Mouse (Mus musculus) lung, embryonic 14.5 days (tissue): ENCODE results near the gene Mycbp. TPM values are rescaled to one million over a fixed set of nuclear protein-coding genes. Genes with fewer than 3 reads are reported as not detected.
"Not testable (repeated sequence)": the region's sequence is repeated elsewhere in the genome, so short reads cannot be mapped to it uniquely, and the experiment has no call there.

Experiments
- ATAC-seq: fragments of 200-750 bp; cut with Nextera tagmentation; 2 replicates; pipeline ENCODE4 v1.8.0; 2017; ENCODE audit warnings: mild to moderate bottlenecking, moderate TSS enrichment, moderate library complexity; ENCODE audit not compliant: insufficient read depth
- DNase-seq: peaks from one replicate; pipeline ENCODE4 v3.0.0-alpha.2; 2015
- H3K27ac ChIP-seq: fragments of 300-500 bp; sonication (generic); 2 replicates; pipeline ENCODE4 v1.5.1; 2014; ENCODE audit warnings: low read depth, mild to moderate bottlenecking, moderate library complexity
- H3K27me3 ChIP-seq: fragments of 300-500 bp; sonication (generic); 2 replicates; pipeline ENCODE4 v1.6.1; 2014; ENCODE audit warnings: low read length, control low read depth; ENCODE audit not compliant: insufficient read depth
- H3K36me3 ChIP-seq: fragments of 300-500 bp; sonication (generic); 2 replicates; pipeline ENCODE4 v1.6.1; 2014; ENCODE audit warnings: control low read depth; ENCODE audit not compliant: insufficient read depth
- H3K4me1 ChIP-seq: fragments of 300-500 bp; sonication (generic); 2 replicates; pipeline ENCODE4 v1.6.1; 2014; ENCODE audit warnings: antibody characterized with exemption, control low read depth; ENCODE audit not compliant: insufficient read depth
- H3K4me2 ChIP-seq: fragments of 300-500 bp; sonication (generic); 2 replicates; pipeline ENCODE4 v1.6.1; 2014; ENCODE audit warnings: mild to moderate bottlenecking
- H3K4me3 ChIP-seq: fragments of 300-500 bp; sonication (generic); 2 replicates; pipeline ENCODE4 v1.5.1; 2014; ENCODE audit warnings: low read depth, low read length
- H3K9ac ChIP-seq: fragments of 300-500 bp; sonication (generic); 2 replicates; pipeline ENCODE4 v1.6.1; 2014
- H3K9me3 ChIP-seq: fragments of 300-500 bp; sonication (generic); 2 replicates; pipeline ENCODE4 v1.6.1; 2016; ENCODE audit warnings: low read depth, low read length, control low read depth
- CTCF ChIP-seq: IDR thresholded peaks from 2 replicates; pipeline ENCODE4 v1.5.1; 2016; ENCODE audit warnings: antibody characterized with exemption, low read depth
- WGBS: fragments of 180-500 bp; shearing (Covaris S2); extraction: QIAGEN DNeasy Blood & Tissue Kit; methylation state at CpG from one replicate; pipeline ENCODE4 v1.1.7; 2014; 5-methylcytosine and 5-hydroxymethylcytosine counted together
- polyA plus RNA-seq: library from polyadenylated mRNA; unstranded; fragments of >200 nt; fragmentation: Nextera tagmentation; extraction: Ambion mirVana; gene quantifications from 2 replicates; pipeline ENCODE4 v1.2.1, GENCODE M21; 2014

The Mycbp gene
- polyA plus RNA-seq, 1 experiment from 2014 or later, result 61.5 TPM

DNA sequence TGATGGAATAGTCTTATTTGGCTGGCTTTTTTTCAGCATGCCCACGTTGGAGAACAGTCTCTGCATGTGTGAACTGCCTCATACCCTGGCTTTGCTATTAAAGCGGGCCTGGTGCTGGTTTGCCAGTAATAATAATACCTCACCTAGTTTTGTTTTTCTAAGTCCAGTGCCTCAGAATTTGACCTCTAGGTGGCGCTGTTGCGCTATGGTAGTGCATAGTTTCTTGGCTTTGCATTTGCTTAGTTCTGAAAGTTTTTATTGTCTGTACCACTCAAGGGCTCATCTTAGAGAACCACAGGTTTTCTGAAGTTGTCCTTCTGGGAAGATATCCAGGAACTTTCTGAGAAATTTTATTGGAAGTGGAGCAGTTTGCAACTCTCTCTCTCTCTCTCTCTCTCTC is 35.2 kb downstream of the Mycbp start:
- H3K9ac ChIP-seq, result no peak overlapping the region
- no peak overlapping the region for H3K4me2 ChIP-seq
- H3K36me3 ChIP-seq, result peaks cover 25% of the 10 kb centered on the region
- DNase-seq (peak; percentile 94), ATAC-seq (peak; percentile 17; the same call in 1 of the 2 replicates)
- no peak overlapping the region for H3K4me3 ChIP-seq
- no peaks in the 10 kb centered on the region for H3K27me3 ChIP-seq
- H3K9me3 ChIP-seq, result no peaks in the 10 kb centered on the region
- H3K27ac ChIP-seq, result no peak overlapping the region
- WGBS, result 4% methylated on average over 4 of the region's 4 CpGs
- H3K4me1 ChIP-seq, result no peaks in the 10 kb centered on the region
- peak; percentile 90 for TF ChIP-seq CTCF

DNA sequence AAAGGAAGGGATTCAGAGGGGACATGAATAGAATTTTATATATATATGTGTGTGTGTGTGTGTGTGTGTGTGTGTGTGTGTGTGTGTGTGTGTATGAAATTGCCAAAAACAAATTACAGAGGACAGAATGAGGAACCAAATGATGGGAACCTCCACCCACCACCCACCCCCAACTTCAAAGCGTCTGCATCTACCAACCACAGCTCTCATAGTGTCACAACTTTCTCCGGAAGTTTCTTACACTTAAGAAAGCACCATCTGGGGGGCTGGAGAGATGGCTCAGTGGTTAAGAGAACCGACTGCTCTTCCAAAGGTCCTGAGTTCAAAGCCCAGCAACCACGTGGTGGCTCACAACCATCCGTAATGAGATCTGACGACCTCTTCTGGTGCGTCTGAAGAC is 36.2 kb downstream of the Mycbp start:
- ATAC-seq, H3K9me3 ChIP-seq, H3K4me2 ChIP-seq, H3K27me3 ChIP-seq, H3K4me3 ChIP-seq, H3K9ac ChIP-seq, H3K27ac ChIP-seq, DNase-seq, H3K4me1 ChIP-seq: not testable (repeated sequence)
- WGBS, result 60% methylated on average over 7 of the region's 7 CpGs
- H3K36me3 ChIP-seq, result peaks cover 14% of the 10 kb centered on the region

DNA sequence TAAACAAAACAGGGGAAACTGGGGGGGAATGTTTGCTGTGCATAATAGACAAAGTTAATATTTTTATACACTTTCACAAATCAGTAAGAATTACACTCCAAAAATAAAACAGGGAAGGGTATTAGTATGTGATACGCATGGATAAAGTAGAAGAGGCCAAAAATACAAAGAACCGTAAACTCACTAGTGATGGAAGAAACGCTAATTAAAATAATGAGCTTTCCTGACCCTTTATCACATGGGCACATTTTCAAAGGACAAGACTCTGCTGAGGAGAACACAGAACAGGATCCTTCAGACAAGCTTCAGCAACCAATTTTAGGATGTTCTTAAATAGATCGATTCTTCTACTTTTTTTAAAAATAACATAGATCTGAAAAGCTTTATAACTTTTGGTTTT is 42.1 kb downstream of the Mycbp start:
- TF ChIP-seq CTCF, result no peak
- no peak for ATAC-seq
- 72% methylated on average over 4 of the region's 4 CpGs for WGBS

DNA sequence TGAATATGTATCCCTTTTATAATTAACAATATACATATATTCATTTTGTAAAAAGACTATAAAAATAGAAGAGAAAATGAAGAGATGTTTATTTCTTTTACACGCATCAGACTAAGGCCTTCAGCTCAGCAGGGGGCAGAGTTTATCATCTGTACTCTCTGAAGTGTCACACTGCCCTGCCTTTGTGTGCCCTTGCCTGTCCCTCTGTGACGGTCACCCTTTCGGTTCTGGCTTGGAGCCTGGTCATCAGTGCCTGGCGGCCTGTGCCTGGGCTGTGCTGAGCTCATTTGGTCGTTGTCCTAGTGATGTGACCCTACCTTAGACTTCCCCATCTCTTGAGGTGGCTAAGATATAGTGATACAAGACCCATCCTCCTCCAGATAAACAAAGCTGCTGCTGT is 42.5 kb downstream of the Mycbp start:
- H3K36me3 ChIP-seq, result no peaks in the 10 kb centered on the region
- 27% methylated on average over 5 of the region's 5 CpGs for WGBS
- no peaks in the 10 kb centered on the region for H3K4me1 ChIP-seq
- TF ChIP-seq CTCF, result no peak
- ATAC-seq (no peak), DNase-seq (no peak)
- H3K4me3 ChIP-seq, result no peak overlapping the region
- H3K27me3 ChIP-seq, result no peaks in the 10 kb centered on the region; the same call in 1 of the 2 replicates
- no peak overlapping the region for H3K4me2 ChIP-seq
- H3K27ac ChIP-seq, result no peak overlapping the region
- H3K9ac ChIP-seq, result no peak overlapping the region
- no peaks in the 10 kb centered on the region for H3K9me3 ChIP-seq

More for the DNA sequence above, 42.1 kb downstream of the Mycbp start:
- H3K4me1 ChIP-seq, result no peaks in the 10 kb centered on the region
- no peak overlapping the region for H3K9ac ChIP-seq
- no peak overlapping the region for H3K27ac ChIP-seq
- no peaks in the 10 kb centered on the region for H3K36me3 ChIP-seq
- H3K4me3 ChIP-seq, result no peak overlapping the region
- no peak for DNase-seq
- H3K27me3 ChIP-seq, result no peaks in the 10 kb centered on the region
- no peaks in the 10 kb centered on the region for H3K9me3 ChIP-seq
- H3K4me2 ChIP-seq, result no peak overlapping the region

DNA sequence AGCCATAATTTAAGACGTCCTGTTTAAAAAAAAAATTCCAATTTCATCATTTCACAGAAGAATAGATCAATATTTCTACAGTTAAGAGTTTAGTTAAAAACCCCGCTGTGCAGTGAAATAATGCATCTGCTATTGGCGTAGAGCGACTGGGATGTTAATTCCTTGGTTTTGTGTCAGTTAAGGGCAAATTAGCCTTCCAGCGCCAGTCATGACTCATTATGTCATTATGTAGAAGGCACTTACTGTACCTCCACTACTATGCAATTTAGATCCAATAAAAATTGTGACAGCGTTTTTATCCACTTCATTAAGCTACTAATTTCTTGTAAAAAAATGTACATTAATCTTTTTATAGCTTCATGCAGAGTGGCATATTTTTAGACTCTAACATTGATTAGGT is 44.3 kb downstream of the Mycbp start:
- TF ChIP-seq CTCF, result no peak
- Histone ChIP-seq H3K4me1 (no peaks in the 10 kb centered on the region), H3K4me3 (no peak overlapping the region), H3K9me3 (no peaks in the 10 kb centered on the region), H3K36me3 (no peaks in the 10 kb centered on the region), H3K9ac (no peak overlapping the region), H3K27ac (no peak overlapping the region), H3K27me3 (no peaks in the 10 kb centered on the region; the same call in 1 of the 2 replicates), H3K4me2 (no peak overlapping the region)
- ATAC-seq (no peak), DNase-seq (no peak)
- 77% methylated on average over 6 of the region's 6 CpGs for WGBS

DNA sequence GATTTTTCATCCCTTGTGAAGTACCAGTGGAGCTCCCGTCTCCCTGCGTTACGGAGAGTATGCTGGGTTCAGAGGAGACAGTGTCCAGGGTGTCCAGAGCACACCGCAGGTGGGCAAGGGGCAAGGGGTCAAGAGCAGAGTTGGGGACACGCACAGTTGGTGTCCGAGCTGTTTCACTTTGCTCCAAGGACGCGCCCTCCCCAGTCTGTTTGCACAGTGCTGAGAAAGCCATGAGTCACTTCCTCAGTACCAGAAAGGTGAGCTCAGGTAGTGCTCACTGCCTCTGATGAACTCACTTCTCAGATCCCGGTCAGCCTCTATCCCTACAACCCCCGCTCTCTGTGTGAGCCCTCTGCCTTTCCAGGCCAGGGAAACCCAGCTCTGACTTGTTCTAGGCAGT is 45.0 kb downstream of the Mycbp start:
- DNase-seq (no peak), ATAC-seq (peak; percentile 63; the same call in 1 of the 2 replicates)
- H3K36me3 ChIP-seq, result no peaks in the 10 kb centered on the region
- 54% methylated on average over 10 of the region's 10 CpGs for WGBS
- TF ChIP-seq CTCF, result no peak
- H3K9ac ChIP-seq, result no peak overlapping the region
- no peaks in the 10 kb centered on the region; the same call in 1 of the 2 replicates for H3K27me3 ChIP-seq
- H3K4me1 ChIP-seq, result no peaks in the 10 kb centered on the region
- no peak overlapping the region for H3K27ac ChIP-seq
- H3K4me3 ChIP-seq, result no peak overlapping the region
- no peak overlapping the region for H3K4me2 ChIP-seq
- no peaks in the 10 kb centered on the region for H3K9me3 ChIP-seq

DNA sequence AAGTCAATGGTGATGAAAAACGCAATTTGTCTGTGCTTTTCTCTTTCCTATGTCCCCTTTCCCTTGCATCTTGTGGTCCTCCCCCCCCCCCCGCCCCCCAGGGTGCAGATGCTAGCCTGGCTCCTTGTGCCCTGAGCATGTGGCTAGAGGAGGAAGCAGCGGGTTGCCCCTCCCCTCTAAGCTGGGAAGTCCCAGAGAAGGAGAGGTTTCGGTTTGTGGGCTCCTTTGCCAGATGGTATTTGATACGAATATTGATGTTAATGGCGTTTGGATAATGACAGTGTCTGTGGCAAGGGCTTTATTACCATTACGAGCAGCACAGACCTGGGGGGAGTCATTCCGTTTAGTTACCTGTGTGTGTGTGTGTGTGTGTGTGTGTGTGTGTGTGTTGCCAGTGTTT is 47.4 kb downstream of the Mycbp start:
- Histone ChIP-seq H3K9ac (no peak overlapping the region), H3K36me3 (no peaks in the 10 kb centered on the region), H3K4me1 (no peaks in the 10 kb centered on the region), H3K4me2 (no peak overlapping the region), H3K9me3 (no peaks in the 10 kb centered on the region), H3K4me3 (no peak overlapping the region), H3K27ac (no peak overlapping the region), H3K27me3 (peaks cover 8% of the 10 kb centered on the region)
- ATAC-seq (no peak), DNase-seq (no peak)
- no peak for TF ChIP-seq CTCF
- WGBS, result 39% methylated on average over 8 of the region's 8 CpGs
